Mouse (Mus musculus) urinary bladder, adult 2 months (tissue): Measurements from ENCODE around the gene Plpp1. TPM values are rescaled to one million over a fixed set of nuclear protein-coding genes. Genes with fewer than 3 reads are reported as not detected.

Experiments
- DNase-seq: peaks from one replicate; pipeline ENCODE4 v3.0.0; 2022; ENCODE audit warnings: low spot score
- polyA plus RNA-seq: library from polyadenylated mRNA; depleted of rRNA; stranded (reverse); fragments of >200 nt; gene quantifications from 2 replicates; pipeline ENCODE4 v1.2.3, GENCODE M21; 2012

Plpp1 gene
- polyA plus RNA-seq, 1 experiment, result 141 TPM

DNA sequence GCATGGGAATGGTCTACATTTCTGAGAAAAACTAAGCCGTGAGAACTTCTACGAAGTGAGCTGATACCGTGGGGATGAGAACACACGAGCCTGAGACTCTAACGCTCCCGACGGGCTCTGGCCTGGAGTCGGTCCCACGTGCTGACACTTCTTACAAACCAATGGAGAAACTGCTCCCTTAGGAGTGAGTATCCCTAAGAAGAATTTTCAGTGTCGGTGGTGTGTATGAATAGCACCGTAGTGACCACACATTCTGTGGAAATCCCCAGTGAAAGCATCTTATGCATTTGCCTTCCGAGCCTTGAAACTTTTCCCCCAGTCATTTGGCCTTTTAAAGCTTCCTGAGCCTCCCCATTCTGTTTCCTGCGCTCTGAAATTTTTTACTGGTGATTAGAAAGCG, 27.7 kb upstream of the Plpp1 start:
- DNase-seq, result no peak

DNA sequence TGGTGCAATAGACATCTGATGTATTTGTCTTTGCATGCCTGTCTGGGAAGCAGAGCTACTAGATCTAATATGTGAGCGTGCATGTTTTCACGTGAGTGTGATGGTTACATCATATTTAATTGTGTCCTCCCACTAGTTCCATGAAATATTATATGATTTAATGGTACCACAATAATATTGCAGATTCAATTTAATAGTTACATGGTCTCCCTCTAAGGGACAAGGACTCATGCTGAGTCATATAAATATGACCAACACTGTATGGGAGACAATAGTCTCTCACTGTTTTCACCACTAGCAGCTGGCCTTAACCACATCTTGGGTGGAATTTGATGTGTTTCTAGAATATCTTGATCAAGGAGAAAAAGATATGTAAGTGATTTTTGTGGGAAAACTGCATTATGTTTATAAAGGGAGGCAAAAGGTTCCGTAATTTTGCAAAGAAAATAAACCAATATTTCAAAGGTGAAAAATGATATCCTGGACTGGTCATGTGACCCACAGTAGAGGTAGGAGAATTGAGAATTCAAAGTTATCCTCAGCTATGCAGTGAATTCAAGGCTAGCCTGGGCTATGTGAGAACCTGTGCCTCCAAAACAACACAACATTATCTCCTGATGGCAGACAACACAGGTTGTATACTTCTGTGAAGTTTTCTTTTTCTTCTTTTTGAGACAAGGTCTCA, 26.5 kb upstream of the Plpp1 start:
- DNase-seq, result no peak

DNA sequence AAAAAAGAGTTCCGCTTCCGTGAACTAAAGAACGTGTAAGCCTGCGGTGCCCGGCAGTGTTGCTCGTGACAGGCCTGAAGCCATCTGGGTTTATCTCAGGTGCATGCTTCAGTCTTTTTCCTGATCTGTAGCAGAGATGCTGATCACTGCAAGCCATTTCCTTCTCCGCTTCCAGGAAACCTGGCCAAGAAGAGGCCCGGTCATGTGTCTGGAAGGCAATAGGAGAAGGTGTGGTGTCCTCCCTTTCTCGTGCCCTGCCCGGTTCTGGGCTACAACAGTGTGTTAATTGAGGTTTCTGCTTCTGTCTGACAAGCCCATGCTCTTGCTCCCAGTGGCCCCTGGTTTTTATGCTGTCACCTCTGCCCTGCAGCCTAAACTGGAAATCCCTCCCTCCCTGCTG, 24.7 kb upstream of the Plpp1 start:
- no peak for DNase-seq

GRCm38 (mm10) chr13:112778407-112778806, 22.2 kb upstream of the Plpp1 start:
- DNase-seq, result no peak

DNA sequence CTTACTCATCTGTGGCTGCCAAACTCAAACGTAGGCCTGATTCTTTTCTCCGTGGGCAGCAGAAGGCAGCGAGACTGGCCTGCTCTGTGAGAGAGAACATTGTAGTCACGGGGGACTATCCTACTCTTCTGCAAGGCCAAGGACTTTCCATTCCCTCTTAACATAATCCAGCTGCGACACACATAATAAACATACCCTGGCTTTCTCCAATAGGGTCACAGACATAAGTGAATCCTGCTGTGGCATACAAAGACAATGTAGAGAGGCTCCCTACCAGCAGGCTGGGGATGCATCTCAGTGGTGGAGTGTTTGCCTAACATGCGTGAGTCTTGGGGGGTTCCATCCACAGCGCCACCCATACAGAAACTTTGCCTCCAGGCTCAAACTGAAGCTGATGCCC, 15.3 kb upstream of the Plpp1 start:
- DNase-seq, result no peak

DNA sequence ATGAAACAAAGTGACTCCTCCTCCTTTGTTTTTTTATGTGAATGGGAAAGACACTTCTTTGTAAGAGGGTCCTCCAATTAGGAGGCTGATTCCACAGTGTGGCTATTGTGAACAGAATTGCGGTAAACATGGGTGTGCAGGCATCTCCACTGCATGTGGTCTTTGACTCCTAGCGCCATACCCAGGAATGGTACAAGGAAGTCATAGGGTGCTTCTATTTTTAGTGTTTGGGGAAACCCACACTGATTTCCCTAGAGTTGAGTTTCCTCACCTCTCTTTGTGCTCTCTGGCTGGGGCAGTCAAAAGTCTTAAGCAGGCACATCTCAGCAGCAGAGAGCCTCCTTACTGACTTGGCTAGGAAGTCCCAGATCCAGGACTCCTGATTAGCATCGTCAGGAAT, 14.4 kb upstream of the Plpp1 start:
- DNase-seq, result no peak

DNA sequence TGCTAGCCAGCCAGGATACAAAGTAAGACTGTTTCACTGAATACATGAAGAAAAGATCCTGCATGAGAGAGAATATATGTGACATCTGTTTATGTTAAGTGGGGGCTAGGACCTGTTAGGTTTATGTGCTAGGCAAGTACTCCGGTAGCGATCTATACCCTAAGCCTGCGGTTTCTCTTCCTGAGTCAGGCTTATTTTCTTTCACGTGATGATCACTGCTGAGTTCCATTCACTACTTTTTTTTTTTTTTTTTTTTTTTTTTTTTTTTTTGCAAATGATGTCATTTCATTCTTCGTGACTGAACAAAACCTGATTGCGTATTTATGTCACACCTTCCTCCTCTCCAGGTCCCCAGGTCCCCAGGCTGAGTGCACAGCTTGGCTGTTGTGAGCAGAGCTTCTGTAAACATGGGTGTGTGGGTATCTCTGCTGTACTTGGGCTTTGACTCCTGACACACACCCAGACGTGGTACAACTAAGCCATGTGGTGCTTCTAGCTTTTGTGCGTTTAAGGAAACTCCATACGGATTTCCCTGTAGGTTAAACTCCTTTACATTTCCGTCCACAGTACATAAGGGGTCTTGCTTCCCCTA, 13.6 kb upstream of the Plpp1 start:
- DNase-seq, result no peak

DNA sequence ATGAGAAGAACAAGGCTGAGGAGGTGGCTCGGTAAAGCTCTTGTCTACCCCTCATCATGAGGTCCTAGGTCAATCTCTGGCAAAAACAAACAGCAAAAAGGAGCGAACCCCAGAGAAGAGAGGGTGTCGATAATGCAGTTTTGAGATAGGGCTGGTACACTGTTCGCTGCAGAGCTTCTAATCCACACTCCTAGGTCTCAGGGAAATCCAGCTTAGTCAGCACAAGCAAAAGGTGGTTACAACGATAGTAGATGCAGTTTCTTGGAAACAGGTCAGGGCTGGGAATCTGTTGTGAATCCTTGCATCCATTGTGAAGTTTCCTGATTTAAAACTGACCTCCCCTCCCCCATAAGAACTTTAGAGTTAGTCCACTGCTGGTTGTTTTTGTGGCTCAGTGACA, 9.8 kb upstream of the Plpp1 start:
- no peak for DNase-seq

DNA sequence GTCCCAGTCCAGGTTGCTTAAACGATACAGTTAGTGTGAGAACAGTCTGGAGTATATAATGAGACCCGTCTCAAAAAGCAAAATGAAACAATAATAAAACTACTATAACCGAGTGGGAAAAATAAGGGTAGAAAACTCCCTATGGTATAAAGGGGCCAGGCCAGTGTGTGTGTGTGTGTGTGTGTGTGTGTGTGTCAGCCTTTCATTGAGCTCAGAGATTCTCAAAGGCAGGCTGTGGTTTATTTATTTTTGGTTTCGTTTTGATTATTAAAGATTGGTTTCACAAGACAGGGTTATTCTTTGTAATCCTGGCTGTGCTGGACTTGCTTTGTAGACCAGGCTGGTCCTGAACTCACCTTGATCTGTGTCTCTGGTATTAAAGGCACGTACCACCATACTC, 8.7 kb upstream of the Plpp1 start:
- DNase-seq, result no peak

- DNase-seq, result no peak
Measured at GRCm38 (mm10) chr13:112798243-112798952, 2.2 kb upstream of the Plpp1 start.

GRCm38 (mm10) chr13:112798953-112799305, 1.7 kb upstream of the Plpp1 start:
- no peak for DNase-seq

- no peak for DNase-seq
Measured at GRCm38 (mm10) chr13:112799721-112800241, 811 bp upstream of the Plpp1 start.

DNA sequence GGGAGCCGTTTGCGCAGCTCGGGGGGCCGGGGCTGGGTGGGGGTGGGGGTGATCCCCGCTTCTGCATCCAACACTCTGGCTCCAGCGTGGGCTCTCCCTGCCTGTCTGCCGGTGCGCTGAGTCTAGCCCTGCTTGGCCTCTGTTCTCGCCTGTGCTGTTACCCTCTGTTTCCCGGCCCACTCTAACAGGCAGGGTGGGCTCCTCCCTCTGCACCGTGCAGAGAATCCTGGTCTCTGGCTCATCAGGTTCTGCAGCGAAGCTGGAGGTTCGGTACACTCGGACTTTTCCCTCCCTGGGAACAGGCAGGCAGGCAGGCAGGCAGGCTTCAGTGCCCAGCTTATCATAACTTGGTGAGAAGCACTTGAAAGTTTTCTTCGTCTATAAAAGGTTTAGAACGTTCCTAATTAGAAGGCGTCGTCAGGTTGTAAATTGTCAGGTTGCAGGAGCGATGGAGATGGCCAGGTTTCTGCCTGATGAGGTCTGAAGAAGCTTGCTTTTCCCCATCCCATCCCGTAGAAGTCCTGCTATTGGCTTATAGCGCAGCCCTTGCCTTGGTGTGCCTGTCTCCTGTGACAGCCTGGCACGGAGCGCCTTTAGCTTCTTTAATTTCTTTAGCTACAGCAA, 901 bp downstream of the Plpp1 start:
- no peak for DNase-seq

GRCm38 (mm10) chr13:112803106-112803505, 2.5 kb downstream of the Plpp1 start:
- DNase-seq, result no peak

GRCm38 (mm10) chr13:112803661-112804060, 3.1 kb downstream of the Plpp1 start:
- DNase-seq, result no peak

- DNase-seq, result no peak
Measured at GRCm38 (mm10) chr13:112805529-112805928, 4.9 kb downstream of the Plpp1 start.

- no peak for DNase-seq
Measured at GRCm38 (mm10) chr13:112807936-112808667, 7.5 kb downstream of the Plpp1 start.

DNA sequence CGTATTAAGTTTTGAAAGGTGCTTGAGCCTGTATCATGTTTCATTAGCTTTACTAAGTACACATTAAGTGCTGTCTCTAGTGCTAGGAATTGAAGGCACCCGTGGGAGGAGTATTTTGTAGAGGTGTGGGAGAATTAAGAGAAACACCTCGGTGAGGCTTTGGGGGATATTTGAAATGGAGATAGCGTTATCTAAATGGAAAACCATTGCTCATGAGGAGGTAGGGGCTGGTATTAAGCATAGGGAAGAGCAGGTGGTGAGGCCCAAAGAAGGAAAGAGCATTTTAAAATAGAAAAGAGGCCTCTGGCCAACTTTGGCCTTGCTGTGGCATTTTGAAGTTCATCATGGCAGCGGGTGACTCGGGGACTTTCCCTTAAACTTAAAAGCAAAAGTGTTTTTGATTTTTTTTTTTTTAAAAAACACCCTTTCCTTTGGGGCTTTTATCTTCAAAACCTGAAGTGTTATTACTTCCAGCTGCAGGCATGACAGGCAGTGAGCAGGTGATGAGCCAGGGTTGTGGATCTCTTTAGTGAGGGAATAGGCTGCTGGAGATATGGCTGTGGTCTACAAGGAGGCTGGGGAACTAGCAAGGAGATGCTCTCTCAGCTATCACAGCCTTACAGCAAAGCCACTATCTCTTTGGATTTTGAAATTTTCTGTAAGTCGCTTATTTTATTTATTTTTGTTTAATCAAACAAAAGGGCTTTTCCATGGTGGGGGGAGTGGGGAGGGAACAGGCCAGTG, 9.1 kb downstream of the Plpp1 start:
- no peak for DNase-seq

- DNase-seq, result no peak
Measured at GRCm38 (mm10) chr13:112810248-112810645, 9.7 kb downstream of the Plpp1 start.

DNA sequence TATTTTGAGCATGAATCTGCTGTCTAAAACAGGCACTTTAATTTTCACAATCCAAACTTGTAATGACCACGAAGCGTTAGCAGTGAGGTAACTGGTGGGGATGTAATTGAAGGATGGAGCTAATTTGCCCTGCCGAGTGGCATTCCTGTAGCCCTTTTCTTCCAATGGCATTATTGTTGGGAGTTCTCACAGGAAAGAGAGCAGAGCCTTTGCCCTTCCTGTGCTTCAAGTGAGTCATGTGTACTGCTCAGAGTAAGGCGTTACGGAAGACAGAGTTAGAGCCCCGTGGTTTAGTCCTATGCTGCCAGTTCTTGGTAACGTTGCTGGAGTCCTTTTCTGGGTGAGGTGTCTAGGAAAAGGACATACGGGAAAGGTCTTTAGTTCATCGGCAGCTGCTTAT, 10.2 kb downstream of the Plpp1 start:
- DNase-seq, result no peak

DNA sequence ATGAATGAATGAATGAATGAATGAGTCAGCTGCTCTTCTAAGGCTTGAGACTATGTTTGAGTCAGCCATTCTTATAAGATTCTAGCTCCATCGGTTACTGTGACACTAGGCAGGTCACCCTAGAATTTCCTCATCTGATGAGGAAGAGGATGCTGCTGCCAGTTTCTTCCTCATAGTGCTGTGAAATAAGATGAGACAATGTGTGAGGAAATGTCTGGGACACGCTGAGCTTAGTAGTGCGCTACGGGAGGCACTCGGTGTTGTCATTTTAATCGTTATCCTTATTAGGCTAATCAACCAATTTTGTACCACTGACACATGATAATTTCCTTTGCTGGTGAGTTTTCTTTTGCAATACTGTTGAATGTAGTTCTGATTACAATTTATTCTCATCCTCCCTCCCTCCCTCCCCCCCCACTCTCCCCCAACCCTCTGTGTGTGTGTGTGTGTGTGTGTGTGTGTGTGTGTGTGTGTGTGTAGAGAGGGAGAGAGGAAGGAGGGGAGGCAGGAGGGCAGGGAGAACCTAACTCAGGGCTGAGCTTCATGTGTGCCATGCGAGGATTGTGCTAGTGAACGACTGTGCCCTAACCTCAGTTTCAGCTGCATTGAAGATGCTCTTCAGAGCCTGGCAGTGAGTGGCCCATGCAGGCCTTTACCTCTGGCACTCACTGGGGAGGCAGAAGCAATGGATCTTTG, 11.3 kb downstream of the Plpp1 start:
- no peak for DNase-seq
